Mouse (Mus musculus) small intestine, adult 2 months (tissue): Measurements from ENCODE around the gene Derl3. TPM values are rescaled to one million over a fixed set of nuclear protein-coding genes. Genes with fewer than 3 reads are reported as not detected.
A peak's percentile ranks its signal among the peaks of the same experiment; 100 is the strongest.

Experiments
- H3K27ac ChIP-seq: fragments of 200-500 bp; 2 replicates; pipeline ENCODE4 v1.5.1; 2012; ENCODE audit warnings: low read depth, low read length, control low read depth, inconsistent platforms; ENCODE audit not compliant: insufficient read depth
- H3K27me3 ChIP-seq: fragments of 200-500 bp; 2 replicates; pipeline ENCODE4 v1.6.1; 2012; ENCODE audit warnings: mild to moderate bottlenecking, moderate library complexity, low read length, inconsistent platforms; ENCODE audit not compliant: control insufficient read depth, insufficient read depth
- H3K36me3 ChIP-seq: fragments of 200-500 bp; 2 replicates; pipeline ENCODE4 v1.6.1; 2012; ENCODE audit warnings: mild to moderate bottlenecking, low read length, control low read depth, inconsistent platforms; ENCODE audit not compliant: control insufficient read depth, insufficient read depth
- H3K4me1 ChIP-seq: fragments of 200-500 bp; 2 replicates; pipeline ENCODE4 v1.6.1; 2012; ENCODE audit warnings: low read length, inconsistent platforms, mixed read lengths; ENCODE audit not compliant: control insufficient read depth, insufficient read depth, insufficient read length
- H3K4me3 ChIP-seq: fragments of 200-500 bp; 2 replicates; pipeline ENCODE4 v1.5.1; 2012; ENCODE audit warnings: low read depth, mild to moderate bottlenecking, control low read depth, inconsistent platforms, low read length, moderate library complexity
- CTCF ChIP-seq: fragments of 200-500 bp; IDR thresholded peaks from 2 replicates; pipeline ENCODE4 v1.5.1; 2012; ENCODE audit warnings: low read depth, mild to moderate bottlenecking, control low read depth, inconsistent platforms, low read length, moderate library complexity, mixed read lengths; ENCODE audit not compliant: insufficient replicate concordance, insufficient read length; ENCODE audit errors: extremely low read depth
- POLR2A ChIP-seq: fragments of 200-500 bp; IDR thresholded peaks from 2 replicates; pipeline ENCODE4 v1.6.1; 2012; ENCODE audit warnings: low read depth, mild to moderate bottlenecking, control low read depth, inconsistent platforms, low read length, moderate library complexity
- WGBS: fragments of 180-500 bp; shearing (Covaris S2); methylation state at CpG from one replicate; pipeline ENCODE4 v1.1.7; 2018; 5-methylcytosine and 5-hydroxymethylcytosine counted together
- polyA plus RNA-seq: library from polyadenylated mRNA; depleted of rRNA; stranded (reverse); fragments of >200 nt; gene quantifications from 2 replicates; pipeline ENCODE4 v1.2.3, GENCODE M21; 2012

Derl3 gene
- polyA plus RNA-seq, 1 experiment = 145 TPM

DNA sequence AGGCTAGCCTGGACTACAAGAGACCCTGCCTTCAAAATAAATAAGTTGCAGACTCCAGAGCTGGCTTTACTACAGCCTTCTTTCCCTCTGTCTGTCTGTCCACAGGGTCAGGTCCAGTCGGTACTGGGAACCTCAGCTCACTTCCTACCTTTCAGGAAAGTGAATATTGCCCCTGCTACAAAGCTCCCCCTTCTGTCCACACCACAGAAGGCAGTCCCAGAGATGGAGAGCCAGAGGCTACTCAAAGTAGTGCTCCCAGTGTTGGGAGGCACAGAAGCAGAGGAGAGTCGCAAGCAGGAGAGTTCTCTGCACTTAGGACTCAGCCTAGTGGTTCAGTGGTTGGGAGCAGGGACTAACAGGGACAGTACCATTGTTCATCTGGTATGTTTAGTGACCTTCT is 31.1 kb downstream of the Derl3 start:
- Histone ChIP-seq H3K4me3 (no peak overlapping the region), H3K4me1 (peaks cover 3% of the 10 kb centered on the region; the same call in 1 of the 2 replicates), H3K27me3 (no peaks in the 10 kb centered on the region), H3K27ac (no peak overlapping the region), H3K36me3 (no peaks in the 10 kb centered on the region)
- 61% methylated on average over 2 of the region's 2 CpGs for WGBS
- TF ChIP-seq POLR2A (no peak), CTCF (peak; percentile 11; the same call in 1 of the 2 replicates)

GRCm38 (mm10) chr10:75926396-75926795 is 33.2 kb downstream of the Derl3 start:
- 93% methylated on average over 13 of the region's 13 CpGs for WGBS
- Histone ChIP-seq H3K4me3 (no peak overlapping the region), H3K36me3 (no peaks in the 10 kb centered on the region), H3K4me1 (peaks cover 3% of the 10 kb centered on the region; the same call in 1 of the 2 replicates), H3K27ac (no peak overlapping the region), H3K27me3 (peaks cover 12% of the 10 kb centered on the region)
- no peak for TF ChIP-seq CTCF
- TF ChIP-seq POLR2A = no peak

GRCm38 (mm10) chr10:75930304-75930703 is 37.1 kb downstream of the Derl3 start:
- Histone ChIP-seq H3K36me3 (no peaks in the 10 kb centered on the region), H3K4me1 (peaks cover 7% of the 10 kb centered on the region; the same call in 1 of the 2 replicates), H3K27ac (no peak overlapping the region), H3K4me3 (no peak overlapping the region), H3K27me3 (peaks cover 19% of the 10 kb centered on the region)
- WGBS = 22% methylated on average over 6 of the region's 6 CpGs
- TF ChIP-seq CTCF (no peak), POLR2A (no peak)

- Histone ChIP-seq H3K27me3 (peaks cover 19% of the 10 kb centered on the region), H3K27ac (no peak overlapping the region), H3K4me1 (peaks cover 10% of the 10 kb centered on the region), H3K36me3 (no peaks in the 10 kb centered on the region), H3K4me3 (no peak overlapping the region)
- 26% methylated on average over 7 of the region's 7 CpGs for WGBS
- TF ChIP-seq CTCF (no peak), POLR2A (no peak)
Measured at GRCm38 (mm10) chr10:75931311-75931710, 38.1 kb downstream of the Derl3 start.

DNA sequence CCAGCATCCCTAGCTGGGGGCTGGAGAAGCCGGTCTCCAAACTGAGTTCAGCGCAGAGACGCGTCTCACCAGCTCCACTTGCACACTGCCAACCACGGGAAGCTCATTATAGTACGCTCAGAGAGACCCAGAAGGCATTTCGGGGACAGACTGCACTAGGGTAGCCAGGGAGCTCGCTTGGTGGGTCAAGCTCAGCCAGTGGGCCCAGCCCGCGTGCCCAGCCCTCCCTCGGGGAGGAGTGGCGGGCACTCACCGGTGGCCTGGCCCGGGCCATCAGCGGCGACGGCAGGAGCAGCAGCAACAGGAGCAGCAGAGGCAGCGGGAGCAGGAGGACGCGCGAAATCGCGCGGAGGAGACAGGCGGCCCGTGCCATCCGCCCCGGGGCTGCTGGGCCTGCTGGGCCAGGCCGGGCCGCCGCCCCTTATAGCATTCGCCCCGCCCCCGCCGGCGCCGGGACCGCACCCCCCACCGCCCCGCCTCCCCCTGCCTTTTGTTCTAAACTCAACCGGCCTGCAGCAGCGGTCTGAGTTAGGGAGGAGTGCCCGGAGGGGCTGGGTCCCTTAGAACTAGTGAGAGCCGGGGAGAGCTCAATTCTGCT is 39.0 kb downstream of the Derl3 start:
- Histone ChIP-seq H3K4me3 (peak overlapping the region; percentile 66), H3K36me3 (no peaks in the 10 kb centered on the region), H3K27ac (no peak overlapping the region), H3K4me1 (peaks cover 15% of the 10 kb centered on the region), H3K27me3 (peaks cover 19% of the 10 kb centered on the region)
- TF ChIP-seq CTCF = no peak
- TF ChIP-seq POLR2A = peak; percentile 7; the same call in 1 of the 2 replicates
- 6% methylated on average over 44 of the region's 44 CpGs for WGBS

GRCm38 (mm10) chr10:75932891-75933290 is 39.7 kb downstream of the Derl3 start, which contains the start of gene Chchd10:
Gene Chchd10, plus strand, starts transcription at chr10:75933130.
- Histone ChIP-seq H3K4me1 (peaks cover 19% of the 10 kb centered on the region), H3K27ac (no peak within 1 kb of the TSS), H3K36me3 (no peaks in the 10 kb centered on the region), H3K4me3 (peak within 1 kb of the TSS; percentile 66), H3K27me3 (peaks cover 19% of the 10 kb centered on the region)
- TF ChIP-seq POLR2A = no peak
- no peak for TF ChIP-seq CTCF
- 78% methylated on average over 6 of the region's 6 CpGs for WGBS

DNA sequence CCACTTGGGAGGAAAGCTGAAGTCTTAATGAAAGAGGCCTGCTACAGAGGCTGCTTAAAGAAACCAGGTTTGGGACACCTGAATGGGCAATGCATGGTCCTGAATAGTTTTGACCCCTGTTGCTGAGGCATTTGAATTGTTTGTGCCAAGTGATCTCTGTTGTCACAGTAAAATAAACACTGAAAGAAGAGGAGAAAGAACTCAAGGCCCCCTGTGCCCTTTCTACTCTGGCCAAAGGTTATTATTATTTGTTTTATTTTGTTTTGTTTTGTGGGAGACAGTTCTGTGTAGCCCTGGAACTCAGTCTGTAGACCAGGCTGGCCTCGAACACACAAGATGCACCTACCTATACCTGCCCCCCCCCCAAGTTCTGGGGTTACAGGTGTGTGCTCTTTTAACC is 41.8 kb downstream of the Derl3 start:
- Histone ChIP-seq H3K4me1 (peaks cover 19% of the 10 kb centered on the region), H3K4me3 (no peak overlapping the region), H3K27ac (no peak overlapping the region), H3K36me3 (peaks cover 4% of the 10 kb centered on the region), H3K27me3 (peaks cover 18% of the 10 kb centered on the region)
- WGBS = 52% methylated on average over 1 of the region's 1 CpGs
- TF ChIP-seq POLR2A (no peak), CTCF (no peak)
